Mouse (Mus musculus) heart, embryonic 11.5 days (tissue): ENCODE results near the gene Cct8. TPM values are rescaled to one million over a fixed set of nuclear protein-coding genes. Genes with fewer than 3 reads are reported as not detected.

Source experiments
- ATAC-seq: fragments of 200-750 bp; cut with Nextera tagmentation; replicated peaks from 2 replicates; pipeline ENCODE4 v1.8.0; 2017; ENCODE audit warnings: moderate library complexity; ENCODE audit not compliant: insufficient number of reproducible peaks, low FRiP score, low TSS enrichment
- H3K27ac ChIP-seq: fragments of 300-500 bp; sonication (generic); 2 replicates; pipeline ENCODE4 v1.5.1; 2014; ENCODE audit warnings: mild to moderate bottlenecking, low read depth, low read length
- H3K27me3 ChIP-seq: fragments of 300-500 bp; sonication (generic); 2 replicates; pipeline ENCODE4 v1.6.1; 2014; ENCODE audit warnings: mild to moderate bottlenecking, low read length, mixed read lengths; ENCODE audit not compliant: control insufficient read depth, insufficient read depth
- H3K36me3 ChIP-seq: fragments of 300-500 bp; sonication (generic); 2 replicates; pipeline ENCODE4 v1.6.1; 2014; ENCODE audit warnings: mild to moderate bottlenecking, low read length, moderate library complexity, mixed read lengths; ENCODE audit not compliant: control insufficient read depth, insufficient read depth
- H3K4me1 ChIP-seq: fragments of 300-500 bp; sonication (generic); 2 replicates; pipeline ENCODE4 v1.6.1; 2014; ENCODE audit warnings: low read length; ENCODE audit not compliant: control insufficient read depth, insufficient read depth
- H3K4me2 ChIP-seq: fragments of 300-500 bp; sonication (generic); 2 replicates; pipeline ENCODE4 v1.6.1; 2014; ENCODE audit warnings: mild to moderate bottlenecking, moderate library complexity
- H3K4me3 ChIP-seq: fragments of 300-500 bp; sonication (generic); 2 replicates; pipeline ENCODE4 v1.5.1; 2014; ENCODE audit warnings: low read depth, low read length
- H3K9ac ChIP-seq: fragments of 300-500 bp; sonication (generic); 2 replicates; pipeline ENCODE4 v1.6.1; 2014; ENCODE audit warnings: mild to moderate bottlenecking, low read depth, low read length, moderate library complexity
- H3K9me3 ChIP-seq: fragments of 300-500 bp; sonication (generic); replicated peaks from 2 replicates; pipeline ENCODE4 v1.6.1; 2016; ENCODE audit warnings: low read length; ENCODE audit not compliant: control insufficient read depth
- WGBS: fragments of 180-500 bp; shearing (Covaris S2); extraction: QIAGEN DNeasy Blood & Tissue Kit; methylation state at CpG from one replicate; pipeline ENCODE4 v1.1.7; 2014; ENCODE audit not compliant: insufficient replicate concordance; 5-methylcytosine and 5-hydroxymethylcytosine counted together
- polyA plus RNA-seq: library from polyadenylated mRNA; unstranded; fragments of >200 nt; fragmentation: Nextera tagmentation; extraction: Ambion mirVana; gene quantifications from 2 replicates; pipeline ENCODE4 v1.2.1, GENCODE M21; 2014

Cct8 gene
- polyA plus RNA-seq, 1 experiment from 2014 or later: 369 TPM

DNA sequence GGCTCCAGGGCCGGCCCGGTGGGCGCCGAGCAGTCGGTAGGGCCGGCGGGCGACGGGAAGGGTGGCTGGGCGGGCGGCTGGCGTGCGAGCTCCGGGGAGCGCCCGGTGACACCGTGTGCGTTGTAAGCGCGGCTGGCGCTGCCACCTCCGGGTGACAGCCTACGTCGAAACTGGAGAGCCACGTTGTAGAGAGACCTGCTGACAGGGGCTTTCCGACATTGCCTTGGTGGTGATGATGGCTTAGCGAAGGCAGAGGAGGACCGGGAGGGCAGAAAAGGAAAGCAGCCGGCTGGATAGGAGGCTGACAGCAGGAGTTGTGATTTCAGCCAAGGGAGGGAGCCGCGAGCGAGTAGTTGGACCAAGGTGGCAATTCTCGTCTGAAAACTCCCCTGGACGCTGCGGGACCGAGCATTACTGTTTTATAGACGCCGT lies 40.5 kb downstream of the Cct8 start:
- Histone ChIP-seq H3K4me3 (peak overlapping the region; percentile 99), H3K9ac (peak overlapping the region; percentile 93), H3K27ac (peak overlapping the region; percentile 92), H3K9me3 (no peaks in the 10 kb centered on the region), H3K4me1 (peaks cover 6% of the 10 kb centered on the region; the same call in 1 of the 2 replicates), H3K27me3 (no peaks in the 10 kb centered on the region), H3K4me2 (peak overlapping the region; percentile 94), H3K36me3 (no peaks in the 10 kb centered on the region; the same call in 1 of the 2 replicates)
- WGBS: 1% methylated on average over 38 of the region's 38 CpGs
- ATAC-seq: peak; percentile 64

DNA sequence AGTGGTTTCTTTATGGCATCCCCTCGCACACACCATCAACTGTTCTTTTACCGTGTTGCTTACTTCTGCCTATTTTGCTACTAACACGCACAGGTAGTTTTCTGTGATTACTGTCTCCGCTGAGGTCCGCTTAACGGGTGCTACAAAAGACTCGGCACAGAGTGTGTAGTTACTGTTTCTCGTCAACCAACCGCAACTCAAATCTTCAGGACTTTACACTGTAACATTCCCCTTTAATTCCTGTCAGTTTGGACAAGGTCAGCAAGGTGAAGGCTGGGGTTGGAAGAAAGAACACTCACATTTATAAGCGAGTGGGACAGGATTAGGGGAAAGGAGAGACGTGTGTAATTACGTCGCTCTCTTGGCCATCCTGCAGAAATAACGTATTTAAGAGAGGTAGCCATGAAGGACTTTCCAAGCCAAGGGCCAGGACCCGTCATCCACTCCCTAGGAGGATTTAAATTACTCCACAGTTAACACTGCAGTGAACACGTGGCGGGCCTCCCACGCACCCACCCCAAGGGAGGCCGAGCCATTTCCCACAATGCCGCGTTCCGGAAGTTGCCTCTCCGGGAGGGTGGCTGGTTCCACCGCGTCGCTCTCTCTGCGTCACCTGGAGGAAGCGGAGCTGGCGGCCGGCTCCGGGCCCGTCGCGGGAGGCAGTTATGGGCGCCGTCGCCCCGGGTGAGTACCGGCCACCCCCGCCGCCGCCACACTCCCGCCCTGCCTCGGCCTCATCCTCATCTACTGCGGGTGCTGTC lies 41.1 kb downstream of the Cct8 start, which contains the start of gene Usp16:
Usp16 (plus strand) TSS at position 285 of the 761 bp plus-strand sequence.
- peaks cover 6% of the 10 kb centered on the region; the same call in 1 of the 2 replicates for H3K4me1 ChIP-seq
- WGBS: 10% methylated on average over 43 of the region's 45 CpGs
- ATAC-seq: peak; percentile 94
- H3K4me2 ChIP-seq: peak within 1 kb of the TSS; percentile 94
- H3K9ac ChIP-seq: peak within 1 kb of the TSS; percentile 93
- H3K27ac ChIP-seq: peak within 1 kb of the TSS; percentile 92
- H3K9me3 ChIP-seq: no peaks in the 10 kb centered on the region
- H3K4me3 ChIP-seq: peak within 1 kb of the TSS; percentile 99
- H3K27me3 ChIP-seq: no peaks in the 10 kb centered on the region
- H3K36me3 ChIP-seq: no peaks in the 10 kb centered on the region; the same call in 1 of the 2 replicates

DNA sequence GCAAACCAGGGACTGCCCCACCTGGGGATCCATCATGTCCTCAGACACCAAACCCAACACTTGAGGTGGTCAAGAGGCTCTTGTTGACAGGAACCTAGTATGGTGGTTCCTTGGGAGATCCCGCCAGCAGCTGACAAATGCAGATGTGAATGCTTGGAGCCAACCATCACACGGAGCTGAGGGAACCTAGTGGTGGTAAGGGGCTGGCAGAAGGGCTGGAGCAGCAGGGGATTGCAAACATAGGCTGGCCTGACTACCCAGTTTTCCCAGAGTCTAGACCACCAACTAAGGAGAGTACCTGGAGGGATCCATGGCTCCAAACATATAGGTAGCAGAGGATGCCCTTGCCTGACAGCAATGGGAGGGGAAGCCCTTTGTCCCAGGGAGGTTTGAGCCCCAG lies 42.4 kb downstream of the Cct8 start:
- H3K27me3 ChIP-seq: no peaks in the 10 kb centered on the region
- no peaks in the 10 kb centered on the region for H3K9me3 ChIP-seq
- H3K27ac ChIP-seq: no peak overlapping the region
- WGBS: 80% methylated on average over 2 of the region's 2 CpGs
- no peak overlapping the region for H3K9ac ChIP-seq
- H3K4me1 ChIP-seq: peaks cover 6% of the 10 kb centered on the region; the same call in 1 of the 2 replicates
- ATAC-seq: no peak
- no peak overlapping the region for H3K4me2 ChIP-seq
- H3K36me3 ChIP-seq: no peaks in the 10 kb centered on the region
- H3K4me3 ChIP-seq: no peak overlapping the region

DNA sequence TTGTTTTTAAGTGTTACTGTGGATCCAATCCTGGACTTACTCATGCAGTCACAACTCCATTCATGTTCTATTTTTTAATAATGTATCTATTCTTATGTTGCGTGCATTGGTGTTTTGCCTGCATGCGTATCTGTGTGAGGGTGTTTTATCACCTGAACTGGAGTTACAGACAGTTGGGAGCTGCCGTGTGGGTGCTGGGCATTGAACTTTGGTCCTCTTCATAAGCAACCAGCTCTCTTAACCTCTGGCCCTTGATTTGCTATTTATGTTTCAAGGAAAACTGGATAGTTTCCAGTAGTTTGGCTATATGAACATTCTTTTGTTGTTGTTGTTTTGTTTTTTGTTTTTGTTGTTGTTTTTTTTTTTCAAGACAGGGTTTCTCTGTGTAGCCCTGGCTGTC lies 50.1 kb downstream of the Cct8 start:
- H3K27me3 ChIP-seq: no peaks in the 10 kb centered on the region
- WGBS: 90% methylated on average over 3 of the region's 3 CpGs
- no peak for ATAC-seq
- no peak overlapping the region for H3K4me3 ChIP-seq
- no peaks in the 10 kb centered on the region for H3K9me3 ChIP-seq
- H3K9ac ChIP-seq: no peak overlapping the region
- no peak overlapping the region for H3K27ac ChIP-seq
- peaks cover 6% of the 10 kb centered on the region for H3K4me1 ChIP-seq
- H3K36me3 ChIP-seq: no peaks in the 10 kb centered on the region
- no peak overlapping the region for H3K4me2 ChIP-seq

DNA sequence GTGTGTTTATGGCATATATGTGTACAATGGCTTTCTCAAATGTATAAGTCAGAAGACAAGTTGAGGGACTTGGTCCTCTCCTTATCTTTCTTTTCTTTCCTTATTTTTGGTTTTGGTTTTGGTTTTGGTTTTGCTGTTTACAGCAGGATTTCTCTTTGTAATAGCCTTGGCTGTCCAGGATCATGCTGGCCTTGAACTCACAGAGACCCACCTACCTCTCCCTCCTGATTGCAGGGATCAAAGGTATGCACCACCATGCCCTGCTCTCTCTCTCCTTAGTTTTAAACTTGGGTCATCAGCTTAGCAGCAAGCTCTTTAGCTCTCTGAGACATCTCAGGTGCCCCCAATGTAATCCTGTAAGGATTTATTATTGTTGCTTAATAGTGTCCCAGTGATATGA lies 50.6 kb downstream of the Cct8 start:
- no peaks in the 10 kb centered on the region for H3K9me3 ChIP-seq
- H3K27ac ChIP-seq: no peak overlapping the region
- H3K4me2 ChIP-seq: no peak overlapping the region
- peaks cover 6% of the 10 kb centered on the region for H3K4me1 ChIP-seq
- ATAC-seq: no peak
- H3K27me3 ChIP-seq: no peaks in the 10 kb centered on the region
- H3K4me3 ChIP-seq: no peak overlapping the region
- no peaks in the 10 kb centered on the region for H3K36me3 ChIP-seq
- no peak overlapping the region for H3K9ac ChIP-seq

DNA sequence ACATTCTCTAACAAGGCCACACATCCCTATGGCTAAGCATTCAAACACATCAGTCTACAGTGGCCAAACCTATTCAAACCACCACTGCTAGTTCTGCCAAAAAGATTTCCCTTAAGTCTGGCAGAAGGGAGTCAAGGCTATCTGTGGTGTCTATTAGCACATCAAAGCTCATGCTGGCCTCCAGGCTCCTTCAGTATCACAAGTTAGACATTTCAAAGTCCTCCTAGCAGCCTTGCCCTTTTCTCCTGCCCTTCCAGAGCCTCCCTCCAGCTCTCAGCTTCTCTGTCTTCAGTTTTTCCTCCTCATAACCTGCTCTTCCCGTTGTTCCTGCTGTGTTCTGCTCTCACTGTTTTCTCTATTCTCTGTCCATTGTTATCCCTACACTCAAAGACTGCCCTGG lies 51.6 kb downstream of the Cct8 start:
- Histone ChIP-seq H3K27ac (no peak overlapping the region), H3K27me3 (no peaks in the 10 kb centered on the region), H3K4me2 (no peak overlapping the region), H3K4me1 (peaks cover 9% of the 10 kb centered on the region), H3K36me3 (no peaks in the 10 kb centered on the region), H3K9me3 (no peaks in the 10 kb centered on the region), H3K9ac (no peak overlapping the region), H3K4me3 (no peak overlapping the region)
- 39% methylated on average over 1 of the region's 1 CpGs for WGBS
- no peak for ATAC-seq

DNA sequence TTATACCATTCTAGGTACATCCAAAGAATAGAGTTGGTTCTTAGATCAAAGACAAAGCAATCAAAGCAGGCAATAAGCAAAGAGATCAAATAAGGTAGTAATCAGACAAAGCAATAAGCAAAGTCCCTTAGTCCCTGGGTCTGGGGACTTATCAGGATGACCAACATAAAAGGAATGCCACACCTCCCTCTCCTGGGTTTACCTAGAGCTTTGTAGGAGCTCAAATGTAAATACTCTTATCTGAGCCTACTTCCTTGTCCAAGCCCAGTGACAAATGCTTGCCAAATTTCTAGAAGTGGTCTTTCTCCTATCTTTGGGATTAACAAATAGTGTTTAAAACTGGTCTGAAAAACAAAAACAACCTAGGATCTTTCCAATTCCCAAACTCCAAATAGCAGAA lies 52.4 kb downstream of the Cct8 start:
- ATAC-seq: no peak
- peaks cover 9% of the 10 kb centered on the region for H3K4me1 ChIP-seq
- no peaks in the 10 kb centered on the region for H3K9me3 ChIP-seq
- H3K4me2 ChIP-seq: no peak overlapping the region
- H3K27ac ChIP-seq: no peak overlapping the region
- no peak overlapping the region for H3K9ac ChIP-seq
- H3K4me3 ChIP-seq: no peak overlapping the region
- H3K27me3 ChIP-seq: no peaks in the 10 kb centered on the region
- H3K36me3 ChIP-seq: no peaks in the 10 kb centered on the region

DNA sequence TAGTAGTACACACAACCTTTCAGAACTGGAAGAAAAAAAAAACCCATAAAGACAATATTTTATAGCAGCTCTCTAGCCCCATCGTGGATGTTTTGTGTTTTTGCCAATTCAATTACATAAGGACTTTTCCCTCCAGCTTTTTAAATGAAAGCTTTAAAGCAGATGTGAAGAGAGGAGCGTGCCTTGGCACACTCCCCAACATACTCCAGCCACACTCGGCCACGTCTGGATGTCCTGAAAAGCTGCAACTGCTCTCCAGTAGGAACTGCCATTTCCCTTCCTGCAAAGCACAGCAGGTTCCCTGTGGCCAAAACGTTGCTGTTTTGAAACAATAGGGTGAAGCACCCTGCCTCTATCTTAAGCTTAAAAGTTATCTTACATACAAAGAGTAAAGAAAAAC lies 53.4 kb downstream of the Cct8 start:
- H3K4me3 ChIP-seq: no peak overlapping the region

DNA sequence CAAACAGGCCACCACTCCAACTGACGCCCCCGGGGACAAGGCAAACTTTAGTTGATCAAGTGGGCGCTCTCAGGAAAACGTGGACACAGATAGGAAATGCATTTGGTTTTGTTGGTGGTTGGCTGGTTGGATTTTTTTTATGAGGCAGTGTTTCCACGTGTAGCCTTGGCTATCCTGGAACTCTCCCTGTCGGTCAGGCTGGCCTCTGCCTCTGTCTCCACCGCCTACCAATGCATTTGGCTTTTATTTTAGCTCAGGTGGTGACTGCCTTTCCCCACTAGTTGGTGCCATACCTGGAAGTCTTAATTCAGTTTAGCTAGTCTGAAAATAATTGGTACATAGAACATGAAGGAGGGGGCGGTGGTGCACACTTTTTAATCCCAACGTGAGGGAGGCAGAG lies 54.6 kb downstream of the Cct8 start:
- Histone ChIP-seq H3K4me1 (peaks cover 9% of the 10 kb centered on the region), H3K4me2 (peak overlapping the region; percentile 85), H3K4me3 (peak overlapping the region; percentile 85), H3K9ac (peak overlapping the region; percentile 92), H3K27ac (no peak overlapping the region), H3K36me3 (no peaks in the 10 kb centered on the region), H3K9me3 (no peaks in the 10 kb centered on the region), H3K27me3 (no peaks in the 10 kb centered on the region)
- no peak for ATAC-seq
- 23% methylated on average over 9 of the region's 9 CpGs for WGBS

More for the DNA sequence above, 53.4 kb downstream of the Cct8 start:
- ATAC-seq: no peak
- Histone ChIP-seq H3K4me1 (peaks cover 9% of the 10 kb centered on the region), H3K9me3 (no peaks in the 10 kb centered on the region), H3K4me2 (no peak overlapping the region), H3K36me3 (no peaks in the 10 kb centered on the region), H3K9ac (no peak overlapping the region), H3K27ac (no peak overlapping the region), H3K27me3 (no peaks in the 10 kb centered on the region)
- WGBS: 46% methylated on average over 5 of the region's 5 CpGs
